Mouse (Mus musculus): Measurements from ENCODE around the gene 2310033P09Rik. TPM values are rescaled to one million over a fixed set of nuclear protein-coding genes. Genes with fewer than 3 reads are reported as not detected.

Gene 2310033P09Rik
- polyA plus RNA-seq (2012; rRNA removed), result 7.6 and 16.0 TPM in 2 replicates

DNA sequence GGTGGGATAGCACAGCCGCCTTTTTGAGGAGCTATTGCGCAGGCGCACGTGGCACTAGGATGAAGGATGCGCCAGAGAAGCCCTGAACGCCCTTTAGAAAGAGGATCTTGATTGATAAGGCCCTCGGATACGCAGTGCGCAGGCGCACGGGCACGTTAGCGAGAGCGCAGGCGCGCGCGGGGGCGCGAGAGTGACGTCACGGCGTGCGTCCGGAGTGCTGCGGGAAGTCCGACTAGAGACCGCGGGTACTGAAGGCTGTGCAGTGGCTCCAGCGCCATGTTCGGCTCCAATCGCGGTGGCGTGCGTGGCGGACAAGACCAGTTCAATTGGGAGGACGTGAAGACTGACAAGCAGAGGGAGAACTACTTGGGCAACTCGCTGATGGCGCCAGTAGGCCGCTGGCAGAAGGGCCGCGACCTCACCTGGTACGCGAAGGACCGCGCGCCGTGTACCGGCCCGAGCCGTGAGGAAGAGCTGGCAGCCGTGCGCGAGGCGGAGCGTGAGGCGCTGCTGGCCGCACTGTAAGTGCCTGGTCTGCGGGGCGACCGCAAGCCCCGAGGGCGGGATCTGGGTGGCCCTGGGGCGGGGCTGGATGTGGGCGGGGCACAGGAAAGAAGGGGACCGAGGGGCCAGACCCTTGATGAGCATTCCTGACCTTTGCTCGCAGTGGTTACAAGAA, at the start of gene 2310033P09Rik:
TSS of gene 2310033P09Rik (plus strand) at position 169 of the 679 bp plus-strand sequence.
- Histone ChIP-seq H3K36me3 (ENCODE audit: control insufficient read depth, insufficient read depth, low read length) (peaks cover 48% of the 10 kb centered on the region), H3K4me1 (ENCODE audit: control insufficient read depth, insufficient read depth, insufficient read length, low read length) (peaks cover 10% of the 10 kb centered on the region), H3K27ac (ENCODE audit: insufficient read depth, low read depth, low read length) (peak within 1 kb of the TSS; percentile 97), H3K27me3 (ENCODE audit: control insufficient read depth, insufficient read depth, low read length) (no peaks in the 10 kb centered on the region), H3K4me3 (ENCODE audit: low read depth, low read length) (peak within 1 kb of the TSS; percentile 89)
- TF ChIP-seq CTCF (IDR thresholded peaks at IDR 0.05; ENCODE audit: extremely low read depth, insufficient read length, insufficient replicate concordance, low read depth, low read length) (no peak), POLR2A (IDR thresholded peaks at IDR 0.05; ENCODE audit: low read depth, low read length) (peak; percentile 32; the same call in 1 of the 2 replicates)
- under 1% methylated on average over 67 of the region's 67 CpGs for WGBS

DNA sequence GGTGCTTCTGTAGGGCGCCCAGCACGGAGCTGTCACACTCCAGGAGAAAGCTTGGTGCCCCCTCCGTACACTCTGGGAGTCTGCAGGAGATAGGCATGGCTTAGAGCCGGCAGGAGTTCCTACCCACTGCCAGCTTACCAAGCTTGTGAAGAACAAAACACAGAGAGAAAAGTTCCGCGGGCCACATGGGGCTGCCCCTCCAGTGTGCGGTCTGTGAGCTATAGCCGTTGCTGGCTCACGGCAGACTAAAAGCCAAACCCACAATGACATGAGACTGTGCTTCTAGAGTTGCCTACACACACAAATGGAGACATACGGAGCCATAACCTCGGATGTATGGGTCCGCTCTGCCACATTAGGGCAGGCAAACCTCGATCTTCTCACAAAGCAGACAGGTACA, 49.0 kb upstream of the 2310033P09Rik start:
- H3K36me3 ChIP-seq (ENCODE audit: control insufficient read depth, insufficient read depth, low read length), result peaks cover 18% of the 10 kb centered on the region; the same call in 1 of the 2 replicates
- peaks cover 5% of the 10 kb centered on the region for H3K4me1 ChIP-seq (ENCODE audit: control insufficient read depth, insufficient read depth, insufficient read length, low read length)
- 92% methylated on average over 13 of the region's 13 CpGs for WGBS
- H3K4me3 ChIP-seq (ENCODE audit: low read depth, low read length), result no peak overlapping the region
- no peak overlapping the region for H3K27ac ChIP-seq (ENCODE audit: insufficient read depth, low read depth, low read length)
- TF ChIP-seq CTCF (IDR thresholded peaks at IDR 0.05; ENCODE audit: extremely low read depth, insufficient read length, insufficient replicate concordance, low read depth, low read length) (no peak), POLR2A (IDR thresholded peaks at IDR 0.05; ENCODE audit: low read depth, low read length) (no peak)
- no peaks in the 10 kb centered on the region for H3K27me3 ChIP-seq (ENCODE audit: control insufficient read depth, insufficient read depth, low read length)

DNA sequence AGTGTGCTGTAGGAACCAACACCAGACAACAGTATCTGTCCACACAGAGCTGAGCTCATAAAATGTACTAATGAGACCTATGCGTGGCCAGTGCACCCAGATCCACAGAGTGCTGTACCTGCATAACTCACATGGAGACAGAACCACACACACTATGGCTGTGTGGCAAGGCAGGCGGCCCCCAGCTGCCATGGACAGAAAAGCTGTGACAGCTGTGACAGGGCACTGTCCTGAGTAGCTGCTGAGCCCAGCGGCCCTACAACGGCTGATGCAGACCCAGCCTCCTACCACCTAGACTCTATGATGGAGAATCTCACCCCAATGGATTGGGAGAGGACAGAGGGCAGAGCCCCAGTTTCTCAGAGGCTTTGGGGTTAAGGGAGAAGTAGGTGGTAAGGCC, 48.6 kb upstream of the 2310033P09Rik start:
- no peaks in the 10 kb centered on the region for H3K27me3 ChIP-seq (ENCODE audit: control insufficient read depth, insufficient read depth, low read length)
- no peak overlapping the region for H3K4me3 ChIP-seq (ENCODE audit: low read depth, low read length)
- TF ChIP-seq POLR2A (IDR thresholded peaks at IDR 0.05; ENCODE audit: low read depth, low read length) (no peak), CTCF (IDR thresholded peaks at IDR 0.05; ENCODE audit: extremely low read depth, insufficient read length, insufficient replicate concordance, low read depth, low read length) (no peak)
- WGBS, result 89% methylated on average over 4 of the region's 4 CpGs
- no peak overlapping the region for H3K27ac ChIP-seq (ENCODE audit: insufficient read depth, low read depth, low read length)
- H3K4me1 ChIP-seq (ENCODE audit: control insufficient read depth, insufficient read depth, insufficient read length, low read length), result peaks cover 7% of the 10 kb centered on the region
- peaks cover 18% of the 10 kb centered on the region; the same call in 1 of the 2 replicates for H3K36me3 ChIP-seq (ENCODE audit: control insufficient read depth, insufficient read depth, low read length)

DNA sequence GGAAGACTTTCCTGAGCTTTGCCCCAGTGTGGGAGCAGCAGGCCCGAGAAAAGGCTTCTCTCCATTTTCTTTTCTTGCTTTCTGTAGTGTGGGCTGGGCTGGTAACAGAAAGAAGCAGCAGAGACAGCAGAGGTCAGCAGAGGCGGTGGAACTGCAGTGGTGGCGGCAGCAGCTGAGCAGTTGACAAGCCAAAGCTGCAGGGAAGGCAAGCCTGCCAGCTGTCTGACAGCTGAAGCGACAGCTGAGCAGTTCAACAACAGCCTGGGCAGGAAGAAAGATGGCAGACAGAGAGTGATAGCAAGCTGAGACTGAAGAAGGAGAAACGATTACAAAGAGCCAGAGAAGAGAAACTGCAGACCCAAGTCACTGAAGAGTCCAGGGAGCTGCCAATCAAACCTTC, 46.7 kb upstream of the 2310033P09Rik start:
- peaks cover 16% of the 10 kb centered on the region; the same call in 1 of the 2 replicates for H3K36me3 ChIP-seq (ENCODE audit: control insufficient read depth, insufficient read depth, low read length)
- H3K27me3 ChIP-seq (ENCODE audit: control insufficient read depth, insufficient read depth, low read length), result no peaks in the 10 kb centered on the region
- TF ChIP-seq CTCF (IDR thresholded peaks at IDR 0.05; ENCODE audit: extremely low read depth, insufficient read length, insufficient replicate concordance, low read depth, low read length), result no peak
- TF ChIP-seq POLR2A (IDR thresholded peaks at IDR 0.05; ENCODE audit: low read depth, low read length), result no peak
- no peak overlapping the region for H3K27ac ChIP-seq (ENCODE audit: insufficient read depth, low read depth, low read length)
- 78% methylated on average over 5 of the region's 5 CpGs for WGBS
- peaks cover 11% of the 10 kb centered on the region for H3K4me1 ChIP-seq (ENCODE audit: control insufficient read depth, insufficient read depth, insufficient read length, low read length)
- no peak overlapping the region for H3K4me3 ChIP-seq (ENCODE audit: low read depth, low read length)

DNA sequence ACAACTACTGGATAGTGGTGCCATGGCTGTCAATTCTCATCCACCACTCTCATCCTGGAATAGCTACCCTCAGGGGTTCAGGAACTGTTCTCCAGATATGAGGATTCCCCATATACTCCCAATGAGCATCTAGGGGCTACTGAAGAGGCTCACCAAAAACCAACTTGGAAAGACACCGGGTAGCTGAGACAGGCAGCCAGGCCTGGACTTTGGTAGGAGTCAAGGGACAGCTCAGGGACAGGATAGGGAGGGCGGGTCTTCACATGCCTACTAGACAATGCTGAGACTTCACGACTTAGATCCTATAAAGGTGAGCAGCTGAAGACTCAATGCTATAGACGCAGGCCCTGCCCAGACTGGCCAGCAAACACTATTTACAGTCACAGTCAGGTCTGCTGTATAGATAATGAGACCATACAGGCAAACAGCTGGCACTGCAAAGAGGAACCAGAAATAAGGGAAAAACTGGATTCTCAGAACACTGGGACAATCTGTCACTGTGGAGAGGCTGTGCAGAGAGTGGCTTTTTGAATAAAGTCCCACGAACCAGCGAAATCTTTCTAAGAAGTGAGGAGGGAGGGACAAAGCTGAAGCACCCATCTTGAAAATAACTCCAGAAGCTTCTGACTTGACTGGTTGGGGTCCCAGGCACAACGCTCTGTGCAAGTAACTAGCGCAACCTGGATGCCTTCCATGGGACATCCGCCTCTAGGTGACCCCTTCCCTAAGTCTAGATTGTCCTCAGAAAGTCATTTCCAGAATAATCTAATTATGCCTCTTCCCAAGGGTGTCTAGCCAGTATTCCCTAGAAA, 45.5 kb upstream of the 2310033P09Rik start:
- Histone ChIP-seq H3K36me3 (ENCODE audit: control insufficient read depth, insufficient read depth, low read length) (peaks cover 11% of the 10 kb centered on the region; the same call in 1 of the 2 replicates), H3K27ac (ENCODE audit: insufficient read depth, low read depth, low read length) (peak overlapping the region; percentile 72), H3K27me3 (ENCODE audit: control insufficient read depth, insufficient read depth, low read length) (no peaks in the 10 kb centered on the region), H3K4me3 (ENCODE audit: low read depth, low read length) (peak overlapping the region; percentile 89), H3K4me1 (ENCODE audit: control insufficient read depth, insufficient read depth, insufficient read length, low read length) (peaks cover 13% of the 10 kb centered on the region)
- 18% methylated on average over 9 of the region's 9 CpGs for WGBS
- TF ChIP-seq POLR2A (IDR thresholded peaks at IDR 0.05; ENCODE audit: low read depth, low read length) (no peak), CTCF (IDR thresholded peaks at IDR 0.05; ENCODE audit: extremely low read depth, insufficient read length, insufficient replicate concordance, low read depth, low read length) (no peak)

DNA sequence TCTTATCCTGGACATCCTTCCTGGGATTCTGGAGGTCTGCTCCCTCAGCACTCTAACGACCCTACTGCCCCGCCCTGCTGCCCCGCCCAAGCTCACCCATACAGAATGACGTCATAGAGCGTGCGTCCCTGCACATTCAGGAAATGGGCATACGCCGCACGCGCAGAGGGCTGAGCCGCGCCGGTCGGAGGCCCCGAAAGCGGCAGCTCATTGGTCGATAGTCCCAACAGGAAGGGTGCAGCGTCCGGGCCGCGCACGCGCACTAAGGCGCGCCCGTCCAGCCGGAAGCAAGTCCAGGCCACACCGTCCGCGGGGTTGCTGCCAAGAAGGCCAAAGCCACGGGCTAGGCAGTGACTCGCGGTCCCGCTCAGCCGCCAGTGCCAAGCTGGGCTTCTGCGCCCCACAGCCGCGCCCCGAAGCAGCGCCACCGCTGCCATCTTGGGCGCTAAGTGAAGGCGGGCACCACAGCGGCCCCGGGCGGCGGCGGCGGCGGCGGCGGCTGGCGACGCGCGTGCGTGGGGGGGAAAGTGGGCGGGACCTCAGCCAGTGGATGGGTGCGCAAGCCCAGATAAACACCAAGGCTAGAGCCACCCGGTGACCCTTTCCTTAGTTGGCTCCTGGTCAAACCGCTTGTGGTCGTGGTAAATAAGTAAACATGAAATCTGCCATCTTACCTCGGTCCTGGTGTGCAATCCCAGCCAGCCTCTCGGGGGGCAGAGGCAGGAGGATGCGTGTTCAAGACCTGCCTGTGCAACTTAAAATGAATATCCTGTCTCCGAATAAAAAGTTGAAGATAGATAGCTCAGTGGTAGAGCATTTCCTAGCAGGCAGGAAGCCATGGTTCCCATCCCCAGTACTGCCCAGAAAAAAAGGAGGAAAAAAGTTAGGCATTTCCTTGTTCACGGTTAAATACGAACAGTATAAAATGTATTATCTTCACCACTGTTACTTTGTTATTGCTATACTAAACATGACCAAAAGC, 44.6 kb upstream of the 2310033P09Rik start, which contains the start of gene Iba57:
TSS of gene Iba57 (minus strand) at position 485 of the 982 bp plus-strand sequence.
- H3K4me3 ChIP-seq (ENCODE audit: low read depth, low read length), result peak within 1 kb of the TSS; percentile 89
- under 1% methylated on average over 68 of the region's 68 CpGs for WGBS

More for the DNA sequence above, 44.6 kb upstream of the 2310033P09Rik start, which contains the start of gene Iba57:
- peaks cover 13% of the 10 kb centered on the region for H3K4me1 ChIP-seq (ENCODE audit: control insufficient read depth, insufficient read depth, insufficient read length, low read length)
- TF ChIP-seq POLR2A (IDR thresholded peaks at IDR 0.05; ENCODE audit: low read depth, low read length), result peak; percentile 60; the same call in 1 of the 2 replicates
- no peak for TF ChIP-seq CTCF (IDR thresholded peaks at IDR 0.05; ENCODE audit: extremely low read depth, insufficient read length, insufficient replicate concordance, low read depth, low read length)
- peaks cover 3% of the 10 kb centered on the region; the same call in 1 of the 2 replicates for H3K36me3 ChIP-seq (ENCODE audit: control insufficient read depth, insufficient read depth, low read length)
- peak within 1 kb of the TSS; percentile 100 for H3K27ac ChIP-seq (ENCODE audit: insufficient read depth, low read depth, low read length)
- H3K27me3 ChIP-seq (ENCODE audit: control insufficient read depth, insufficient read depth, low read length), result no peaks in the 10 kb centered on the region
